Mouse (Mus musculus) cerebellum, adult 9-10 months (tissue): Measurements from ENCODE around the gene Mlip.
"Not testable (repeated sequence)": the region's sequence is repeated elsewhere in the genome, so short reads cannot be mapped to it uniquely, and the experiment has no call there.

Experiments used
- DNase-seq: peaks from one replicate; pipeline ENCODE4 v3.0.0; 2022

Mlip gene

DNA sequence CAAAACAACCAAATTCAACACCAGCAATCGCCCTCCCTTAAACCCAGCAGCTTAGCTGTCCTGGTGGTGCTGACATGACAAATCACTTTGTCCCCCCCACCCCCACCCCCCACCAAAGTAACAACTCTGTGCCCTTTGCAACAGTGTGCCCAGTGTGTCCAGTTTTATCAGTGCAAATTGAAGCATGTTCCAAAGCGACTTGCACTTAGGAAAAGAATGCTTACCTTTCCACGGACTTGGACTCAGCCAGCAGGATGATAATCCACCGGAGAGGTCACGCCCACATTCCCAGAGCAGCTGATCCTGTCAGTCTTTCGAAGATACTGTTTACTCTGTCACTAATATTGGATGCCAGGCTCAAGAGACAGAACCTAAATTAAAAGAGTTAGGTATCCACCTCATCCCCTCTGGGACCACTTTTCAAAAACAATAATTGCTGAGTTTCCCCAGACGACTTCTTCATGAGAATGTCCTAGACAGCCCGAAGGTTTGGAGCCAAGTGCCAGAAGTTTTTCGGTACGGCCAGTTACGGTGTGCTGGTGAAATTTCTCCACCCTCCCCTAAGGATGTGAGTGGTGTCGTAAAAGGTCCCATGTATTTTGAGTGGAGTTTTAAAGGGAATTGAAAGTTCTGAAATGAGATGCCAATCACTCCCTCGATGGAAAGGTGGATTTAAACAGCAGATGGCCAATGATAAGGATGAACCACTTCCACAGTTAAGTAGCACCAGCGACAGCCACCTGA is at the start of gene Mlip:
Mlip (minus strand) TSS at position 538 of the 744 bp plus-strand sequence.
- DNase-seq, result no peak

DNA sequence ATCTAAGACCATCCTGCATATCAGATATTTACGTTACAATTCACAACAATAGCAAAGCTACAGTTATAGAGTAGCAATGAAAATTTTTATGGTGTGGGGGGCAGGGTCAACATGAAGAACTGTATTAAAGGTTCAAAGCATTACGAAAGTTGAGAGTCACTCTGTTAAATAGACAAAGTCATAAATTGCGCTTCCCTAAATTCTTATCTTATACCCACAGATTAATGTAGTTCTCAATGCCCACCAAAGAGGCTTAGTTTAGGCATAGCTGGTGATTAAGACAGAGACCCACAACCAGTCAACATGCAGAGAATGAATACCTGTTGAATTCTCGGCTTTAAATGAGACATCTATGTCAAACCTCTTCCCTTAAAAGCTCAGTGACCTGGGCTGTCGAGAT is 47.0 kb upstream of the Mlip start:
- DNase-seq, result no peak

DNA sequence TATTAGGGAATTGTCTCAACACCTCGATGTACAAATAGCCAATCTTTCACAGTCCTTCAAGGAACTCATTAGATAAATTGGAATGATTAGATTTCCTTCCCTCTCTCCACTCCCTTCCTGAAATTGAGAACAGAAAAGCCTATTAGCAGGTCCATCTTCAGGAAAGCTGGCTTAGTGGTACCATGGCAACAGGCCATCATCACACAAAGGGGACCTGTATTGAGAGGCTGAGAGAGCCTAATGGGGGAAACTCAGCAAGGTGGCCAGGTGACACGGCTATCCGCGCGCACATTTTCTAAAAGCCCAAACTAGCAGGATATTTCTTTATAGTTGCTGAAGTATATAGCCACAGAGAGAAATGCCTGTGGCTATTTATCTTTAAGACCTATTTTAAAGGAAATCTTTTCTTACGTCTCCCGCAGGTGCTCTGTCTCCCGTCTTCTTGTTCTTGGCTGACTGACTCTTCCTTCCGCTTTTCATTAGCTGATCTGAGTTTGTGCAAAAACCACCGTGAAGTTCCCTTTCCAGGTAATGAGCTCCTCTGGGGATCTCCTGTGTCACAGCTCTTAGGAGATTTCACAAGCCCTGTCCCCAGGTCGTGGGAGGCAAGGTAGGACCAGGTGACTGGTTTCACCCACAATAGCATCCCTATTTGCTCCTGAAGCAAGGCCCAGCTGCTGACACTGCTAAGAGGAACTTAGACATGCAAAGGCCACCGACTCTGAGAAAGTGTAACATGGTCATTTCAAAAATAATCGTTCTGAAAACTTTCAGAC is 46.3 kb upstream of the Mlip start:
- DNase-seq, result no peak

DNA sequence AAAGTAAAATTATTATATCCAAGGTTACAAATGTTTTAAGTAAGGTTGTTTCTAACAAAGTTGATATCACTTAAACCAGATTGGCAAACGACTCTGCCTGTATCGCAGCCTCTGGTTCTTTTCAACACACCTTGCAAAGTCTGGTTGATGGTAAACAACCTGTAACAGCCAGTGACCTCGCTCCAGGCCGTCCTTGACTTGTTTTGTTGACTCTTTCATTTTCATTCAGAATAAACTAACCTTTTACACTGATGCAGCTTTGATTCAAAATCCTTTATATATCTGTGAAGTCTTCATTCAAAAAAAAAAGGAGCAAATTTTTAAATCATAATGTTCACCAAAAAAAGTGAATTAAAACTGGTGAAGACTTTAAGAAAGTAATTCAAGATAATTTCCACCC is 44.3 kb upstream of the Mlip start:
- DNase-seq, result no peak

DNA sequence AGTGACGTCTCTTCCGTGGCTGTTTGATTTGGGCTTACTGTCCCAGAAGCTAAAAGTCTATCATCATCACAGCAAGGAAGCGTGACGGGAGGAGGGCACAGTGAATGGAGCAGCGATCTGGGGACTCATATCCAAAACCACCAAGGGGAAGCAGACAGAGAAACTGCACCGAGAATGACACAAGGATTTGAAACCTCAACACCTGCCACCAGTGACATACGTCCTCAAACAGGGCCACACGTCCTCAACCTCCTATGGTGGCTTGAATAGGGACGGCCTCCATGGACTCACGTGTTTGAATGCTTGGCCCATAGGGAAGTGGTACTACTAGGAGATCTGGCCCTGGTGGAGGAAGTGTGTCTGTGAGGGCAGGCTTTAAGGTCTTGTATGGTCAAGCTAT is 38.5 kb upstream of the Mlip start:
- no peak for DNase-seq

DNA sequence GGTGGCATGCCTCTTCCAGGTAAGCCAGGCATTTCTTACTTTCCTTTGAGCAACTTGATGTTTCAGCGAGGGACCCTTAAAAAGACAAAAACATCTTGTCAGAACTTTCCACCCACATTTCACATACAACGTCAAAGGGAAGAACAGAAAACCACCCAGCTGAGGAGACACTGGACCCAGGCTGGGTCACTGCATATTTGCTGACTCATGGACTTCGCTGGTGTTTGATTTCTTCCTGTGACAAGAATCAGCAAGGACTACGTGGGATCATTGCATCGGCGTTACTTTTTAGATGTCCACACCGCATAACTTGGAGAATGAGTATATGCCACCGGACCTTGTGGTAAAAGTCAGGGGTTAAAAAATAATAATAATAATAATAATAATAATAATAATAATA is 36.2 kb upstream of the Mlip start:
- no peak for DNase-seq

DNA sequence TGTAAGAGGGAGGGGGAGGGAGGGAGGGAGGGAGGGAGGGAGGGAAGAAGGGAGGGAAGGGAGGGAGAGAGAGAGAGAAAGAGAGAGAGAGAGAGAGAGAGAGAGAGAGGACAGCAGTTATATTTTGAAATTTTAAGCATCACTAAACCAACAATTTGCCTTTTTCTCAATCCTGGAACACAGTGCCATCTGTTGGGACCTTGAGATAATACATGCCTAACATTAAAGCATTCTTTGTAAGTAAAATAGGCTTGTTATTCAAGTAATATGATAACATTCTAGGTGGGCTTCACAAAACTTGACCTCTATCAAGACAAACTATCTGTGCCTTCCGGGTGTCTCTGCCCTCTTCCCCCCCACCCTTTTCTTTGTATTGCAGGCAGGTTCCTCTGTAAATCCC is 34.0 kb upstream of the Mlip start:
- DNase-seq, result no peak

DNA sequence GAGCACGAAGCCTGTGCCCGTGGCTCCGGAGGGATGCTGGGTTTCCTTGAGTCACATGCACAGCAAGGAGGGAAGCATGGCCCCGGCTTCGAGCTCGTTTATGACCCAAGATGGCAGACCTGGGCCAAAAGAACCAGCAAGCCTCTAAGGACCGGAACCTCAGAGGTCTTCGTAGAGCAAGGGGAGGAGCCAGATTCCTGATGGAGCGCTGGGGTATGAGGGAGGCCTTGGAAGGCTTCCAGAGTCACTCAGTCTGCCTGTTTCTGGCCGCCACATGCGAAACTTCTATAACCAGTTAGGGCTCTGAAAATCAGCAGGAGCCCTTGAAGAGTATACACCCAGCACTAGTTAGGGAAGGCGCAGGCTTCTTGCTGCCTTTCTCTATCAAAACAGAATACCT is 32.8 kb upstream of the Mlip start:
- no peak for DNase-seq

DNA sequence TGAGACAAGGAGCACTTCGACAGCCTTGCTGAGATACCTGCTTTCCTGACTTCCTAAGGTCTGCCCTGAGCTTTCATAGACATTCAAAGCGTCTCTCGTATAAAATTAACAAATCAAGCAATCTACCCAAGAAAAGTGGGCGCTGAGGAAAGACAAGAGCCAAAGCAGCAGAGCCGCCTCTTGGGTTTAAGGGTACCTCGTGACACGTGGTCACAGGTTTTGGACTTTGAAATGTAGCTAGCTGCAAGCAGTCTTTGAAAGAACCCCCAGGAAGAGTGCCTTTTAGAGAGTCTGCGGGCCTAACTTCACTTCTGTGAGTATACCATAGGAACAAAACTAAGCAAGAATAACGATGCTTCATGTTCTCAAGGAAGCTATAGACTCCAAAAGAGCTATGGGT is 31.9 kb upstream of the Mlip start:
- no peak for DNase-seq

DNA sequence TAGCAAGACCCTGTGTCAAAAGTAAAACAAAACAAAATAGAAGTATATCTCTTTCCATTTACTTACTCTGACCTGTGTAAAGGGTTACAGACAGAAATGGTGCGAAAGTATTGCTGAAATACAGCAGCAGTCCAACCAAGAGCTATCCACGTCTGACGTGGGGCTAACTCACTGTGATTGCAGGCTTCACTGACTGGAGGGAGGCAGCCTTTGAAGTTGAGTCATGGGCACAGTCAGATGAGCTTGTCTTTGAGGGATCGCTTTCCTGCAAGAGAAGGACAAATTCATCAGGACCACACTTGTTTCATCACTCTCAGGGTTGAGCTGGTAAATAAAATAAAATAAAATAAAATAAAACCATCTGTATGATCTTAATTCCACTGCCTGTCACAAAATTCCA is 31.2 kb upstream of the Mlip start:
- DNase-seq, result no peak

DNA sequence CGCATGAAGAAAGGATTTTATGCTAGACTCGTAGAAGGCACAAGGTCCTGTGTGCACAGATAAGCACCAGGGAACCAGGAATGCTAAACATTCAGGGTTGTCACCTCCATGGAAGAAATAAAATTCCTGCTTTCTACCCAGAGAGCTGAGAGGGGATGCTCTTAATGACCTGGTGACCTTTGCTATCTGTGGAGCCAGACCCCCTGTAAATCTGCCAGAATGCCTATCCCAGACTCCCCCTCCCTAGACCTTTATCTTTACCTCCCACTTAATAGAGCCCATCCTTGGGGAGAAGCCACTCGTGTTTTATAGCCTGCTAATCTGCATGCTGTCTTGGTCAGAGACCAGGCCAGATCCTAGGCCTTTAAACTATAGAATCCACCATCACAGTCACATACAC is 29.7 kb upstream of the Mlip start:
- no peak for DNase-seq

DNA sequence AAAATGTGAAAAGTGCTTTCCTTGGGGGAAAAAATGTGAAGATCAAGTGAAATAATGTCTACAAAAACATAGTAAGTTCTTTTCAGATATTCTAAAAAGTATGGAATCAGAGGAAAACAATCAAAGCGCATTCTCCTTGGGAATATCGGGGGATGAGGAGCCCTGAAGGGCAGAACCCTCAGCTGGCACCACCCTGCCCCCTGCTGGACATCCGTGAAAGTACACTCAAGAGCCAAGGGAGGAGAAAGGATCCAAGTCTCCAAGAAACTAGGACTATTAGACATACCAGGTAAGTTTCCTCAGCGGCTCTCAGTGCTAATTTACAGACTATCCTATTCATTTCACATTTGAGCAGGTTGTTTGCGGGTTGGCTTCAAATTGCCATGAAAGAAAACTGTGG is 28.8 kb upstream of the Mlip start:
- DNase-seq, result peak; percentile 26

DNA sequence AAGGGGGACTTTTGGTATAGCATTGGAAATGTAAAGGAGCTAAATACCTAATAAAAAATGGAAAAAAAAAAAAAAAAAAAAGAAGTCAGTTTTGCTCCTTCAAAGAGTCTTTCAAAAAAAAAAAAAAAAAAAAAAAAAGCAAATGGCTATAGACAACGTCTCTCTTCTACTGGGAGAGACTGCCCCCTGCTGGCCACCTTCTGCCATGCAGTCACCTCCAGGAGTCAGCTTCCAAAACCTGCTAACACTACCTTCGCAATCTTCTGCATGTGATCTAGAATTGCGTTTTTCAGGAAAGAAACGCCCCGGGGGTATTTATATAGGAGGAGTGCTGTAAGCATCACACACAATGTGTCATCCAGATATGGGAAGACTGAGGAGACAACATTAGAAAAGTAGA is 26.9 kb upstream of the Mlip start:
- peak; percentile 25 for DNase-seq

DNA sequence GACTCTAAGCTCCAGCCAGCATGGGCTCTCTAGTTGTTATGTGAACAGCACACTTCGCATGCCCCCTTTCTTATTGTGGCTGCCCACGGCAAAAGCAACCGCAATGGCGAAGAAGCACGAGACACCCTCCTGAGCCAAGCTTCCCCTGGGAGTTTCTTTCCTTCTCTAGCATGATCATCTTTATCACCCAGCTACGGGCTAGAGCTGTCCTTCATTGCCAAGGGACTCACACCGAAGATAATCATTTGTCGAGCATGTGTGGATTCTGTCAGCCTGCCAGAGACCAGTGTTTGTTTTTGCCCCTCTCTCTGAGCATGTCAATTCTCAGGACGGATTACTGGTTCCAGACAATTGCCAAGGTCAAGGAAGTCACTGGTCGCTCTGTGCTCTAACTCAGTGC is 24.9 kb upstream of the Mlip start:
- DNase-seq, result no peak

DNA sequence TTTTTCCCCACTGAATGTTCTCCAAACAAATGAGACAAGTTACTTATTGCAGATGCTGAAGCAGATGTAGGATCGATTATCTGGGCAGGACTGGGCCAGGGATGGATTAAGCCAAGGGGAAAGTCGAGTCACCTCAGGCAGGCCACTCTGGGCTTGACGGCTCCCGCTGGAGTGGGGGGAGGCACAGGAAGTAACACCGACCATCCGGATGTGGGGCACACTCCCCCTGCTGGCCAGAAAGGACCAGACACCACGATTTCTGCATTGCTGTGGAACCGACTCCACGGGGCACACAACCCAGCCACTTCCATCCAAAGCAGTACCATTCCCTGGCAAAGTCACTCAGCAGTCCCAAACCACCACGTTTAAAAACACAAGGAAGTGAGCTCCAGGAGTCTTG is 24.3 kb upstream of the Mlip start:
- peak; percentile 13 for DNase-seq

DNA sequence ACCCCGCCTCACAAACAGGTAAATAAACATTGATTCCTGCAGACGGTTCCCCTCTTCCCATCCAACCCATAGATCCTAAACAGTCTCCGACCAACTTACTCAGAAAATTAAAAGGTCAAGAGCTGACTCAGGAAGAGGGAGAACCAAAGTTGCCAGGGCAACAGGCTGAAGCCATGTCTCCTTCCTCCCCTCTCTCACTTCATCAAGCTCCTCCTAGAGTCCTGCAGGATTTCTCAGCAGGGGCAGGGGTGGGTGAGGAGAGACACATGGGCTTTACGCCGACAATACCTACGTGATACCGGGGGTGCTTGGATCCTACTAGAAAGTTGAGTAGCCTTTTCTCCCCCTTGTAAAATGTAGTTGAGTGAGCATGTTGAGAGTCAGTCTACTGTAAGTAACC is 23.8 kb upstream of the Mlip start:
- no peak for DNase-seq

DNA sequence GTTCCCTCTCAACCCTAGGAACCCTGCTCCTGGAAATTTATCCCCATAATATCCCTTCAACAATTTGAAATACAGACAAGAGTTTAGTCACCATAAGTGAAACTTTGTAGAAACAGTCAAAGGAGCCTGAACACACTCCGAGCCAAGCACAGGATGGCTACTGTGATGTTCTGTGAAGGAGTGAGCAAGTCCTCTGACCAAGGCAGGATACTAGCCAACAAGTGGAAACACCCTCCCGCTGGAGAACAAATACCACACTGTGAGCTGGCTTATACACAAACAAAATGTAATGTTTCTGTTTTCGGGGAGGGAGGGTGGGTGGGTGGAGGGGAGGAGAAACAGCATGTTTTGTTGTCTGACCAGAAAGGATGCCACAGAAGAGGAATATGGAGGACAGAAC is 17.9 kb upstream of the Mlip start:
- no peak for DNase-seq

DNA sequence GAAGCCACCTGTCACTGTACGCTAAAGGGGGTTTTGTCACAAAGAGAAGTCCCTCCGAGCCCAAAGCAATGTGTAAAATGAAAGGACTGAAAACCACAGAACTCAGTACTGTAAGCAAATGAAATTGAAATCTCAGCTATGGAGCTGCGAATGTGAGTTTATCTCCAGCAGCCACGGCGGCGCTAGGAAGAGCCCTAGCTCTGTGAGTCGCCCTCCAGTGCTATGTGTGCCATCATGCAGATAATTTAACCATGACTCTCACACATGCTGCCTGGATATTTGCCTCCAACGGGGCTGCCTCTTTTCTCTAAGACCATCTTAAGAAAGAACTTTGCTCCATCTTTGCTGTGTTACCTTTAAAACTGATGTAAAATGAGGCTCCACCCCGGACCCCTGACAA is 16.5 kb upstream of the Mlip start:
- no peak for DNase-seq

DNA sequence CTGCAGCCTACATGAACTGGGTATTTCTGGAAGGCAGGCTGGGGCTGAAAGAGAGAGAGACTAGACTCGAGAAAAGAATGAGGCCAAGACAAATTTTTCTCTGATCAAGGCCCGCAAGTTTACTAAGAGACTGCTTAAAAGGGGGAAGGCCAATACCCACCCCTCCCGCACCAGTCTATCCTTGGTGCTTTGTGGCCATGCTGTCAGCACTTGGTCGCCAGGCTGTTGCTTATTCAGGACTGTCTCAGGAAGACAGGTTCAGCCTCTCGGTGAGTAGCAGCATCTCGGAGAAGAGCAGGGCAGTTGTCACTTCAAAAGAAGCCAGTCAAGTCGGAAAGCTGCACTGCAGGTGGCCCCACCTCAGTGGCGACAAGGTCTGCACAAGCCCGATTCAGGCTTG is 11.9 kb upstream of the Mlip start:
- not testable (repeated sequence) for DNase-seq

DNA sequence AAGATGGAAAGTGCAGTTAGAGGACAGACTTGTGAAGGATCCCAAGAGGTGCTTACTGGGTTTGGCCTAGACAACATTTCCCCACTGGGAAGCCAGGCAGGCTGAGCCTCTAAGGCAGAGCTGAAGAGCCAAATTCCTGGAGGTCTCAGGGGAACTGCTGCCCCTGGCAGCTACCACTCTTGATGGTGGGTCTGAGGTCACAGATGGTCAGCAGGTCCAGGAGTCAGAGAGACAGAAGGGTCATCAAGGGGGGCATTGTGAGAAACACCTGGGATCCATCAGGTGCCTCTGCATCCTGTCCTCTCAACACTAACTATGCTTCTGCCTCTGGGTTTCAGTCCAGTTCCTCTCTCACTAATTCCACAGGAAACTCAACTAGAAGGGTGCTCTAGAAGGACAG is 10.1 kb upstream of the Mlip start:
- DNase-seq, result no peak

DNA sequence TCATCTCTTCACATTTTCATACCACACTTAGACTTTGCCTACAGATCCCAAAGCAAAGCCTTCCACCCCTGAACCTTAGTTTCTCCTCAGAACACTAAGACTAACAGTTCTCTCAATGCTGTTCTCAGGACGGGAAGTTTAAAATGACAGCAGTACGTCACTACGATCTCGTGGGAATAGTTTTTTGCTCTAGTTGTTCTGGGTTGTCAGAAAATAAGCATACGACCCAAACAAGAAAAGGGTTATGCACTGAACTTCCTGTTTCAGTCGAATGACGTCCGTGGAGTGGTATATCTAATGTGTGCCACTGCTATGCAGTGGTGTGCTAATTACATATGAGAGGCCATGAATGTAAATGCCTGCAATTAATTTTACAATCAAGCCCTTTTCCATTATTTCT is 7.9 kb upstream of the Mlip start:
- no peak for DNase-seq

DNA sequence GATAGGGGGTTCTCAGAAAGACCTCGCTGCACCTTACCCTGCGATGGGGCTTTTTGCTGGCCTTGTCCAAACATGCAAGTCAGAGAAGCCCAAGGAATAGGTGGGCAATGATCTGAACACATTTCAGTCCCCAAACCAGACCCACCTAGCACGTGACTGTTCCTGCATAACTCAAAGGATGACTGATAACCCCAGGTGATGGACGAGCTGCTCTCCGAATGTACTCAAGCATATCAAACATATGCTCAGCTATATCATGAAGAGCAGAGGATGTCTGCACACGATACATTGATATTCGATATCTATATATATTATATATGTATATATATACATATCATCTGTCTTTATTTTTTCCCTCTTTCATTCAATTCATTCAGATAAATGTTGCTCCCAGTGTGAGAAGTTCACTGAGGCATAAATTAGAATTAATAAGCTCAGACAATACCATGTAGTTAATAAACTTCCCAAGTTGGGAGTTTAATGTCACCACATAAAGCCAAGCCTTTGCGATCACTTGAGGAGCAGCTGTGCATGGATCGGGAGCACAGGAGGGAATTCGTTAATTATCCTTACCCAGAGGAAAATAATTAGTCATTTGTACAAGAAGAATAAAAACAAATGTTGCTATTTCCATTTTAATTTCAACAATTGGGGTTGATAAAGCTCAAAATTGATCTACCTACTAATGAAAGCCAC is 6.7 kb upstream of the Mlip start:
- DNase-seq, result no peak

DNA sequence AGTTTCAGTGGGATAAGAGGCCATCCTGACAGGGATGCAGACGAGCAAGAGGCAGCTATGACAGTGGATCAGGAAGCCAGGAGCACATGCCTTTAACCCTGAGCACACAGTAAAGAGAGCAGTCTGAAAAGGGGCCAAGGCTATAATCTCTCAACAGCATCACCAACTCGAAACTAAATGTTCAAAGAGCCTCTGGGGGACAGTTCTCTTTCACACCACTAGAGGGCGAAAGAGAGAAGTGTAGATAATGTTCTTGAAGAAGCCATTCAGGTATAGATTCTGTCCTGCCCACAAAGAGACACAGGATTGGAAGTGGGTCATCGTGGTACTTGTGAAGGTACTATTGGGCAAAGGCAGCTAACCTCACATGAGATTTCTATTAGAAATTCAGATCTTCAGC is 1.2 kb upstream of the Mlip start:
- DNase-seq, result no peak

DNA sequence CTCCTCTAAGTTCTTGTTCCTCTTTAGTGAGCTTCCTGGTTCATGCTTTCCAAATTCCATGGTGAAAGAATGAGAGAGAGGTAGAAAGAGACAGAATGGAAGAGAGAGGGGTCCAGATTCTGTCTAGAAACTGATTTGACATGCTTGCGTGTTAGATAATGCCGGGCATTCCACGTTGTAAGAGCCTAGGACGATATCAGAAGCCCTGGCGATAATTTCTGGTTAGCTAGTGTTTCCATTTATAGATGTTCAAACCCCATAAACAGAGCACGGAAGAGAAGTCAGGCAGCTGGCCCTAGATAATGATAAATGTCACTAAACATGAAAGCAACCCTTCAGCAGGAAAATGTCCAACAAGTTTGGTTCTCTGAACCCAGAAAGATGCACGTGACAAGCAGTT is 5.1 kb downstream of the Mlip start:
- DNase-seq, result no peak
